Mouse (Mus musculus) heart, embryonic 11.5 days (tissue): ENCODE measurements around the gene Tcf7l1. TPM values are rescaled to one million over a fixed set of nuclear protein-coding genes. Genes with fewer than 3 reads are reported as not detected.
A peak's percentile ranks its signal among the peaks of the same experiment; 100 is the strongest.

Source experiments
- ATAC-seq: fragments of 200-750 bp; cut with Nextera tagmentation; replicated peaks from 2 replicates; pipeline ENCODE4 v1.8.0; 2017; ENCODE audit warnings: moderate library complexity; ENCODE audit not compliant: insufficient number of reproducible peaks, low FRiP score, low TSS enrichment
- H3K27ac ChIP-seq: fragments of 300-500 bp; sonication (generic); 2 replicates; pipeline ENCODE4 v1.5.1; 2014; ENCODE audit warnings: mild to moderate bottlenecking, low read depth, low read length
- H3K27me3 ChIP-seq: fragments of 300-500 bp; sonication (generic); 2 replicates; pipeline ENCODE4 v1.6.1; 2014; ENCODE audit warnings: mild to moderate bottlenecking, low read length, mixed read lengths; ENCODE audit not compliant: control insufficient read depth, insufficient read depth
- H3K36me3 ChIP-seq: fragments of 300-500 bp; sonication (generic); 2 replicates; pipeline ENCODE4 v1.6.1; 2014; ENCODE audit warnings: mild to moderate bottlenecking, low read length, moderate library complexity, mixed read lengths; ENCODE audit not compliant: control insufficient read depth, insufficient read depth
- H3K4me1 ChIP-seq: fragments of 300-500 bp; sonication (generic); 2 replicates; pipeline ENCODE4 v1.6.1; 2014; ENCODE audit warnings: low read length; ENCODE audit not compliant: control insufficient read depth, insufficient read depth
- H3K4me2 ChIP-seq: fragments of 300-500 bp; sonication (generic); 2 replicates; pipeline ENCODE4 v1.6.1; 2014; ENCODE audit warnings: mild to moderate bottlenecking, moderate library complexity
- H3K4me3 ChIP-seq: fragments of 300-500 bp; sonication (generic); 2 replicates; pipeline ENCODE4 v1.5.1; 2014; ENCODE audit warnings: low read depth, low read length
- H3K9ac ChIP-seq: fragments of 300-500 bp; sonication (generic); 2 replicates; pipeline ENCODE4 v1.6.1; 2014; ENCODE audit warnings: mild to moderate bottlenecking, low read depth, low read length, moderate library complexity
- H3K9me3 ChIP-seq: fragments of 300-500 bp; sonication (generic); replicated peaks from 2 replicates; pipeline ENCODE4 v1.6.1; 2016; ENCODE audit warnings: low read length; ENCODE audit not compliant: control insufficient read depth
- WGBS: fragments of 180-500 bp; shearing (Covaris S2); extraction: QIAGEN DNeasy Blood & Tissue Kit; methylation state at CpG from one replicate; pipeline ENCODE4 v1.1.7; 2014; ENCODE audit not compliant: insufficient replicate concordance; 5-methylcytosine and 5-hydroxymethylcytosine counted together
- polyA plus RNA-seq: library from polyadenylated mRNA; unstranded; fragments of >200 nt; fragmentation: Nextera tagmentation; extraction: Ambion mirVana; gene quantifications from 2 replicates; pipeline ENCODE4 v1.2.1, GENCODE M21; 2014

Gene Tcf7l1
- polyA plus RNA-seq, 1 experiment from 2014 or later, result 15.7 TPM

DNA sequence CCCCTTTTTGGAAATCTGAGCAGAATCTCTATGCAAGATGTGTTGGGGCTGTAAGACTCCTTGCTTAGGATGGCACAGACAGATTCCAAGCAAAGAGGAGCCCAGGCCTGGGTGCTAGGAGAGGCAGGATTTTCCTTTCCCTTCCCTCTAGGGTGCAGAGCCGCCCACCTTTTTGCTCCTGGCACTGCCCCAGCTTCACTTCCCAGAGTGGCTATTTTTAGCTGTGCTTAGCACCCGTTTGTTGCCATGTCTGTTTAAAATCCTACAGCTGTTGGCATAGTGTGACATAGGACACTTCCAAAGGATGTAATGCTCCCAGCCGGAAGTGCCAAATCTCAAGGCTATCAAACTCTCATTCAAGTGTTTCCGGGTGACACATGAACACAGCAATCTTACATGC, 74.3 kb downstream of the Tcf7l1 start:
- no peaks in the 10 kb centered on the region for H3K27me3 ChIP-seq
- H3K4me1 ChIP-seq, result peaks cover 20% of the 10 kb centered on the region
- no peak overlapping the region for H3K9ac ChIP-seq
- H3K4me3 ChIP-seq, result no peak overlapping the region
- peaks cover 3% of the 10 kb centered on the region; the same call in 1 of the 2 replicates for H3K36me3 ChIP-seq
- peak; percentile 26; the same call in 1 of the 2 replicates for ATAC-seq
- peak overlapping the region; percentile 16; the same call in 1 of the 2 replicates for H3K4me2 ChIP-seq
- H3K9me3 ChIP-seq, result no peaks in the 10 kb centered on the region
- H3K27ac ChIP-seq, result peak overlapping the region; percentile 24
- WGBS, result 17% methylated on average over 4 of the region's 4 CpGs

DNA sequence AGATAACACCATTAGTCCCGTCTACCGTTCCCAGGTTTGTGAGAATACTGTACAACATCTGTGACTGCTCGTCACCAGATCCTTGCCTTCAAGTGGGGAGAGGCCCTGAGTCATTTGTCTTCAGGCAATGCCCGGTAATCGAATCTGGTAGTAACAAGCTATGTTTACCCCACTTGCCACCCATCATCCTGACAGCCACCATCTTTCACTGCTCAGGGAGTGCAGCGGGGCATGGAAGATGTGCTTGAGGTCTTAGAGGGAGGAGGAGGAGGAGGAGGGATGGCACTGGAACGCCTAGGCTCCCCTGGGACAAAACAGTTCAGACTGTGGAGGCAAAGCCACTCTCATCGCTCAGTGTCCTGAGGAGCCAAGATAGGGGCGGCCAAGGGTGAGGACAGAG, 74.8 kb downstream of the Tcf7l1 start:
- 46% methylated on average over 9 of the region's 9 CpGs for WGBS
- ATAC-seq, result no peak
- H3K9ac ChIP-seq, result no peak overlapping the region
- H3K4me1 ChIP-seq, result peaks cover 20% of the 10 kb centered on the region
- peak overlapping the region; percentile 24 for H3K27ac ChIP-seq
- peak overlapping the region; percentile 16; the same call in 1 of the 2 replicates for H3K4me2 ChIP-seq
- no peak overlapping the region for H3K4me3 ChIP-seq
- peaks cover 3% of the 10 kb centered on the region; the same call in 1 of the 2 replicates for H3K36me3 ChIP-seq
- H3K9me3 ChIP-seq, result no peaks in the 10 kb centered on the region
- H3K27me3 ChIP-seq, result no peaks in the 10 kb centered on the region

DNA sequence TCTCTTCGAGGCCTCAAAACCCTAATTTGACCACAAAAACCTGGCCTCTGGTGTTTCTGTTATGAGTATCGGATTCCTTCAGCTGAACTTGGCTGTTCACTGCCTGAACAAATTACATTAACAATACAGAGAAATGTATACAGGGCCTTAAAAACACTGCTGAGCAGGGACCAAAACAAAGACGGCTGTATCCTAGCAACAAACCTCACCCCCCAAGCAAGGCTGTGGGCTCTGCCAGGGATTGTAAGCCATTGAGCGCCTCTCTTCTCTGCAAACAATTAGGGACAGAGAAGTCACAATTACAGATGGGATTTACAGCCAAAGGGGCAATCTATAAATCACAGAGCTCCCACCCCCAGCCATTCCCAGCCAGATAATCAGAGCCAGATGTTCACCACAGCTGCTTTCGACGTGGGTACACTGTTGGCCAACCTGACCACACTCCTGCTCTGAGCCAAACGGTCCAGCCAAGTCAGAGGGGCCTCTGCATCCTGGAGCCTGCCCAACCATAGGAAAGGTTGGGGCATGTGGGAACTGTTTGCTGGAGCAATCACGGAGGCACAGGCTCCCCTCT, 77.5 kb downstream of the Tcf7l1 start:
- no peaks in the 10 kb centered on the region for H3K36me3 ChIP-seq
- H3K27ac ChIP-seq, result no peak overlapping the region
- H3K4me3 ChIP-seq, result no peak overlapping the region
- H3K4me1 ChIP-seq, result peaks cover 23% of the 10 kb centered on the region
- no peaks in the 10 kb centered on the region for H3K27me3 ChIP-seq
- H3K9ac ChIP-seq, result no peak overlapping the region
- 52% methylated on average over 8 of the region's 8 CpGs for WGBS
- no peak for ATAC-seq
- no peaks in the 10 kb centered on the region for H3K9me3 ChIP-seq
- H3K4me2 ChIP-seq, result no peak overlapping the region

DNA sequence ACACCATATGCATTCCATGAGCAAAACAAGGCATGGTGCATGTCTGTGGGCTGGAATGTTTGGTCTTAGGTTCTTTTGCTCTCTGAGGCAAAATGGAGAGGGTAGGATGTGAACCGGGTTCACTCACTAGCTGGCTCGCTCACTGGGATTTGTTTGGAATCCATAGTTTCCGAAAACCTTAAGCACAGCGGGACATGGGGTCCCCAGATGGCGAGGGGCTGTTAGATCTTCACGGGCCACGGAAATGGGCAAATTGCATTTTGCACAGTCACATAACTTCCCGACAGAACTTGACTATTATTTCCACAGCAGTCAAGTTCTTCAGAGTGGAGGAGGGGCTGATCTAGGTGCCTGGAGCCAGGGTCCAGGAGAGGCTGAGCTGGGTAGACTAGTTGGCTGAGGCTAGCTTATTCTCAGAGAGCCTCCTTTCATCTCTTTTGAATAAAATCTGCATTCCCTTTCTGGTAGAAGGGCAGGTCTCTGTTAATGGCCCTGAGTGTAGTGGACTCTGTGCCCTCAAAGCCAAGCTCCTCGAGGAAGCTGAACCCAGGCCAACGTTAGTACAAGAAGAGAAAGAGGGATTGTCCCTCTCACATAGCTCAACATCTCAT, 78.1 kb downstream of the Tcf7l1 start:
- WGBS, result 82% methylated on average over 10 of the region's 10 CpGs
- H3K9me3 ChIP-seq, result no peaks in the 10 kb centered on the region
- ATAC-seq, result no peak

DNA sequence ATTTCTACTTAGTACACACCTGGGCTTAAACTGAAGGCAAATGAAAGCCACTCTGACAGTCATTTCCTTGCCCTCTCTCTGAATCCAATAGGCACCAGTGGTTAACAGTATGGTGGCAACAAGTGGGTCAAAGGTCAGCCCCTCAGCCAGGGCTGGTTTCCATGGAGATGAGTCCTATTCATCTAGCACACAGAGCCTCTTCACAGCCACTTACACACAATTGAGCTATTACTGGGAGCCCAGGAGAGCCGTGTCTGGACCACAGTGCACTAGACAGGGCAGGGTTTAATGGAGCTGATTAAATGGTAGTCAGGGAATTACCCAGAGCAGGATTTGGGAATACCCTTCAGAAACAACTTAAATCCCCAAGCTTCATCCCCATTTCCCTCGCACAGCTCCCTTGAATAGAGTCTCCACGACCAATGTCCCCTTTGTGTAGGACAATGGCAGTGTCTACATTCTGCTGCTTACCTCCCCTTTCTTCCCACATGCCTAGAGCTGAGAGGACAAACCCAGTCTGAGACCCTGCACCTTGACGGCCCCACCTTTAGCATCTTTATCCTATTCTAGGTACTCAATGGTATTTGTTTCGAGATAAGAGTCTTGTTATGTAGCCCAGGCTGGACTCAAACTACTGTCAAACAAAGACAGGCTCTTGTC, 89.5 kb downstream of the Tcf7l1 start:
- peaks cover 30% of the 10 kb centered on the region for H3K4me1 ChIP-seq
- H3K27me3 ChIP-seq, result no peaks in the 10 kb centered on the region
- H3K9me3 ChIP-seq, result no peaks in the 10 kb centered on the region
- 59% methylated on average over 5 of the region's 5 CpGs for WGBS
- H3K4me2 ChIP-seq, result no peak overlapping the region
- no peak overlapping the region for H3K9ac ChIP-seq
- no peaks in the 10 kb centered on the region for H3K36me3 ChIP-seq
- no peak overlapping the region for H3K27ac ChIP-seq
- H3K4me3 ChIP-seq, result no peak overlapping the region
- ATAC-seq, result no peak

More for the DNA sequence above, 78.1 kb downstream of the Tcf7l1 start:
- Histone ChIP-seq H3K4me3 (no peak overlapping the region), H3K4me2 (no peak overlapping the region), H3K27ac (no peak overlapping the region), H3K9ac (no peak overlapping the region), H3K36me3 (no peaks in the 10 kb centered on the region), H3K27me3 (no peaks in the 10 kb centered on the region), H3K4me1 (peaks cover 23% of the 10 kb centered on the region)

DNA sequence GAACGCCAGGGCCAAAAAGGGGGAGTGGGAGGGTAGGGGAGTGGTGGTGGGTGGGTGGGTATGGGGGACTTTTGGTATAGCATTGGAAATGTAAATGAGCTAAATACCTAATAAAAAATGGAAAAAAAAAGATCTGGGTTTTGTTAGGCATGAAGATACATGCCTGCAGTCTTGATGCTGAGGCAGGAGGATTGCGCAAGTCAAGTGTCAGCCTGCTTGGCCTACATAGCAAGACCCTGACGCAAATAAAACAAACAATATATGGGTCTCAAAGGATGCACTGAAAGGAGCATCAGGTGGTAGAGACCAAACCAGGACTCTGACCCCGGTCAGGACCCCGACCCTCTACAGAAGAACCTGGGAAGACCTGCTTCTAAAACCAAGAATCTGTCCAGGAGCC, 90.5 kb downstream of the Tcf7l1 start:
- Histone ChIP-seq H3K9ac (no peak overlapping the region), H3K9me3 (no peaks in the 10 kb centered on the region), H3K4me2 (no peak overlapping the region), H3K27me3 (no peaks in the 10 kb centered on the region), H3K27ac (no peak overlapping the region), H3K36me3 (no peaks in the 10 kb centered on the region), H3K4me3 (no peak overlapping the region), H3K4me1 (peaks cover 40% of the 10 kb centered on the region)
- 94% methylated on average over 5 of the region's 5 CpGs for WGBS
- ATAC-seq, result no peak

DNA sequence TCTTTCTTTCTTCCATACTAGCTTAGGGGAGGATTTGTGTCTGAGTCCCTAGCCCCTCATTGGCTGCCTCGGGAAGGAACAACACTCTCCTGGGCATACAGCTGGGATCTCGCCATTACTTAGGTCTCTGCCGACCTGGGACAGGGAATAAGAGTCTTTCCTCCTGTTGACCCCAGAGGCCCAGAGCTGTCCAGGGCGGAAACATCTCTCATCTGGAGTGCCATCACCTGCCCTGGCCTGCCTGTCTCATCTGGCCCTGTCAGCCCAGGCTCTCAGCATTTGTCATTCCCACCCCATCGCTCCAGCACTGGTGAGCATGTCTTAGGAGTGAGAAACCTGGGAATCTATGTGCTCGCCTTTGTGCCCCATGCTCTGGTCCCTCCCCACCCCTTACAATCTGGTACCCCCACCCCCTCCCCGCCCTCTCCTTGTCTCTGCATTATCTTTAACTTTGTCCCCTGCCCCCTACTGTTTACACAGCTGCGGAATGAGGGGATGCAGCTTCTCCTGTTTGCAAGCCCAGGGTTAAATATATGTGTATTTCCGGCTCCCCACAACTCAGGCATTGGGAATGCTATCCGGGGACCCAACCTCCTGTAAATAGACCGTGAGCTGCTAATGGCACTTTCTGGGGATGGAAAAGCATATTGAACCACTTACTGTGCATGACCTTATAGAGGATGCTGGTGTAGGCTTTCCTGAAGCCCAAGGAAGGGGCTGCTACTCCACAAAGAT, 92.3 kb downstream of the Tcf7l1 start:
- peak overlapping the region; percentile 15; the same call in 1 of the 2 replicates for H3K27ac ChIP-seq
- whole genome bisulfite sequencing, result 19% methylated on average over 11 of the region's 11 CpGs

DNA sequence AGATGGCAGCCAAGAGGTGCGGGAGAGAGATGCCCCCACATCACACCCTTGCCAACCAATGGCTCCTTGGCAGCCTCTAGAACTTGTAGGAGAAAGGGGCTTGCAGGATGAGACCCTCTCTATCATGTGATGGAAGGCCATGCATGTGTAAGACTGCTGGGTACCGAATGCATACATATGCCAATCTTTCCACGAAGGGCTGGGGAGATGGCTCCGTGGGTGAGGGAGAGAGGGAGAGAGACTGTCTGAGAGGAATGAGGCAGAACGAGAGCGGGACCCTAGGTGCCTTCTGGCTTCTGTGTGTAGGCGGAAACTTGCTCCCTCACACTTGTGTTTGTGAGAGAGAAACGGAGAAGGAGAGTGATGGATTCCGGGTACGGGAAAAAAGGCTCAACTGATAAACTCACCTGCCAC, 94.3 kb downstream of the Tcf7l1 start:
- no peaks in the 10 kb centered on the region for H3K36me3 ChIP-seq
- H3K27ac ChIP-seq, result peak overlapping the region; percentile 35; the same call in 1 of the 2 replicates
- no peak for ATAC-seq
- peak overlapping the region; percentile 22 for H3K4me2 ChIP-seq
- H3K27me3 ChIP-seq, result no peaks in the 10 kb centered on the region
- H3K9ac ChIP-seq, result no peak overlapping the region
- peaks cover 69% of the 10 kb centered on the region for H3K4me1 ChIP-seq
- H3K4me3 ChIP-seq, result no peak overlapping the region
- no peaks in the 10 kb centered on the region for H3K9me3 ChIP-seq
- WGBS, result 37% methylated on average over 10 of the region's 10 CpGs

More for the DNA sequence above, 92.3 kb downstream of the Tcf7l1 start:
- Histone ChIP-seq H3K4me3 (no peak overlapping the region), H3K27me3 (no peaks in the 10 kb centered on the region), H3K4me2 (no peak overlapping the region), H3K9ac (no peak overlapping the region), H3K4me1 (peaks cover 53% of the 10 kb centered on the region), H3K9me3 (no peaks in the 10 kb centered on the region), H3K36me3 (no peaks in the 10 kb centered on the region)
- ATAC-seq, result no peak
